Mouse (Mus musculus) heart, adult 9 months (tissue): ENCODE measurements at regions not wholly inside any gene's neighbourhood (a gene's known extent, or its start where the extent isn't known, plus 50 kb on each side); places are given as distances from the start of the nearest gene placed in this dataset.

Source experiments
- DNase-seq, 2 experiments: peaks; one replicate each; pipeline ENCODE4 v3.0.0; 2022; ENCODE audit warnings: low spot score in 2 of 2

DNA sequence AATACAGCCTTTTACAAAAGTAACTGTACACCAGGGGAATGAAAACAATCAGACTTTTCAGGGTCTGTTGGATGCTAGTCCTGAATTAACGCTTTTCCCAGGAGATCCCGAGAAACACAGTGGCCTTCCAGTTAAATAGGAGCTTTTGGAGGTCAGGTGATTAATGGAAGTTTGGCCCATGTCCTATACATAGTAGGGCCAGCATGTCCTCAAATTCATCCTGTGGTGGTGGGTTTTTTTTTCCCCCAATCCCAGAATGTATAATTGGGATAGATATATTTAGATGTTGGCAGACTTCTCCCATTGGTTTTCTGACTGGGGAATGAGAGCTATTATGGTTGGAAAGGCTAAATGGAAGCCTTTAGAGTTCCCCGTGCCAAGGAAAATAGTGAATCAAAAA lies 77.6 kb downstream of the Cd200 start:
- peak; percentile 37 to 49 for DNase-seq

DNA sequence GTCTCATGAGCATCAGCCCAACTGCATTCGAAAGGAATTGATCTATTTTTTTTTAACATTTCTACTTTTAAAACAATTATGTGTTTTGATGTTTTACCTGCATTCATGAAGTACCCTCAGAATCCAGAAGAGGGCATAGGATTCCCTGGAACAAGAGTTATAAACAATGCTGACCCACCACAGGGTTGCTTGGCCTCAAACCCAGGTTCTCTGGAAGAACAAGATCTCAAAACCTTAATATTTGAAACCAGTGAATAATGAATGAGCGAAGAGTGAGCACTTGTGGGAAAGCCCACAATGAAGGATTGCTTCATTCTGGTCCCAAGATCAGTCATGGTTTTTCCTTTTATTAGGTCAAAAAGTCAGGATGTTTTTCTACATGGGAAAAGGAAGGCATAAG lies 78.6 kb downstream of the Cd200 start:
- no peak for DNase-seq

DNA sequence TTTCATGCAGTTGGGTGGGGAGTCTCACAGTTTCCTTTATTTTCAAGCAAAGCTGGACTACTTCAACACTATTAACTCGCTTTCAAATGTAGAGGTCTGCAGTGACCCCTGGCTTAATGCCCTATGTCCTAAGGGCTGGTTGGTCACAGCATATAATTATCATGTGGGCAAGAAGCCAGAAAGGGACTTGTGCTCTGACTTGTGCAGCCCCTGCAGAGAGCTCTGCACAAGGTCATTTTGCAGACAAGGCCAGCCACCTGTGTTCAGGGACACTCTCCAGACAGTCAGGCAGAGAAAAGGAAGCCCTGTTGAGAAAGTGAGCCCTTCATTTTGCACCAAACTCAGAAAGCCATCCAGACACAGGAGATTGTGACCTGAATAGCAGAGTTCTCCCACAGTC lies 79.1 kb downstream of the Cd200 start:
- no peak for DNase-seq

DNA sequence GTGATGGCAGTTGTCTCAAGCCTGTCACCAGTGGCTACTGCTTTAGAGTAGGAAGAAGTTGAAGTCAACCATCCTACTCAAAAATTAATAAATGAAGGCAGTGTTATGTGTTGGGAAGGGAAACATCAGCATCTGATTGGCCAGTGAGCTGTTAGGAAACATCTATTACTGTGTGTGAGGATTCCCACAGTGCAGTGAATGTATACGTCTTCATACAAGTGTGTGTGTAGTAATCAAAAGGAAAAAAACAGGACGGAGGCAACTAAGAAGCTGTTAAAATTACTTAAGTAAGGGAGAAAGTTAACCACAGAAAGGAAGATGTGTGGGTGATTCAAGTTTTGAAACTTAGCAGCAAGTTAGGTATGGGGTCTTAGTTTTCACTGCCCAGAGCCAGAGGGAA lies 81.8 kb downstream of the Cd200 start:
- DNase-seq, result no peak

DNA sequence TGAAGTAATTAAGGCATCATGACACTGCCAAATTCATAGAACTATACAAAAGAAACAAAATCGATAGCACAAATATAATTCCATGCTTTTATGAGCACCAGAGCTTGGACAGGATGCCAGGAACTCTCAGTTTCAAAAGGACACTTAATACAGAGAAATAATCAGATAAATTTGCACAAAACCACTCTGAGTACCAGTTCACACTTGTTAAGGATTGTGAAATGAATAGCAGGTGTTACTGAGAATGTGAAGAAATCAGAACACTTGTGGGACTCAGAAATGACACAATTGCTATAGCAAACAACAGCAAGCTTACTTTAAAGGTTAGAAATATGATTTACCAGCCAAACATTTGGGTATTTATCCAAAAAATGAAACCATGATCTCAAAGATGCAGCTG lies 87.4 kb downstream of the Btla start:
- DNase-seq, result no peak
